Mouse (Mus musculus): ENCODE measurements around the gene Ergic1.

Gene Ergic1

GRCm38 (mm10) chr17:26574701-26575100 is 13.4 kb downstream of the Ergic1 start:
- DNase-seq (ENCODE audit: low spot score in 2 of 2): no peak

DNA sequence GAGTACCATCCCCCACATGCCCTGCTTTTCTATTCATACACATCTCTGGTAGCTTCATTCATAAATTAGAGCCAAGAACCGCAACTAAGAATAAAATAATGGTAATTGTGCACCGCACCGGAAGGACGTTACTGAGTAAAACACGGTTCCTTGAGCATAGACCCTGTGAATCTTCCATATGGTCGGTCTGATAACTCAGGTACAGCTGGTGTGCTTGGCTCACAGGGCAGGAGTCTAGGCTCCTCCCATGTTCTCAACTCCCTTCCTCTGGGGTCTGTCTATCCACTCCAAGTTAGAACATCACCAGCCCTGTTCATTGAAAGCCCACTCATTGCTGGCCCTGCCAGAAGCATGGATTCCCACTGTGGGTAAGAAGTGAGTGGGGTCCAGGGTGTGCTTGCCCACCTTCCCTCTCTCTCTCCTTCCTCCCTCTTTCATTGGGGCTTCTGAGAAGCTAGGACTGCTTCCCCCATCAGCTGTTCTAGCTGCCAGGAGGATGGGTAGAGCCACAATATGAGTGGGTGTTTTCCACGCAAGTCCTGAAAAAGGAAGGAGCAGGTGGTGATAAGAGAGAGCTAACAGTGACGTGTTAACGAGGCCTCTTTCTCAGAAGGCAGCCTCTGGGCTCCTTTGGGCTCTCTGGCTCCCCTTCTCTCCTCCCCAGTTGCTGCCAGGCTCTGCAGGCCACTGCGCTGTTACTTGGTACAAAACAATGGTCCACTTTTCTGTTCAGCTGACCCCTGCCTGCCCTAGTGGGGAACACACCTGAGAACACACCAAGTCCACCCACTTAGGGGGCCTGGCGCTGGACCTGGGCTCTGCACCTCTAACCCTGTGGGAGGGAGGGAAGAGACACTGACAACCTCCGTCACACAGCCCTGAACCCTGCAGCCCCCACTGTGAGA is 14.7 kb downstream of the Ergic1 start:
- DNase-seq (ENCODE audit: low spot score in 2 of 2): no peak

- no peak for DNase-seq (ENCODE audit: low spot score in 2 of 2)
Measured at GRCm38 (mm10) chr17:26576833-26577232, 15.5 kb downstream of the Ergic1 start.

- no peak for DNase-seq (ENCODE audit: low spot score in 2 of 2)
Measured at GRCm38 (mm10) chr17:26577309-26577708, 16.0 kb downstream of the Ergic1 start.

DNA sequence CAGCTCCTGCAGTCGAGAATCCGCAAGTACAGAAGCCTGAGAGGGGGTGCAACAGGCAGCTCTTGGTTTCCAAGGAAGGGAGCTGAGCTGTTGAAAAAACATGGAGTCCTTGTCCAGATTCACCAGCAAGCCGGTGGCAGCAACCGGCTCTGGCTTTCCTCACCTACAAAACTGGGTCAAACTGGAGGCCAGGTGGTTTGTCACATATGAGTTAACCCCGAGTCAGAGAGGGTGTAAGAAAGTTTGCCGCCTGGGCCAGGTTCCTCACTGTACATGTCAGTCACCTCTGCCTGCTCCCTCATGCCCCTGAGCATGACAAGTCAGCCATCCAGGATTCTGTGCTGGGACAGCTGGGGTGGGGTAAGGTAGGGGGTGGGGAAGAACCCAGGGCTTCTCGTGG is 16.9 kb downstream of the Ergic1 start:
- DNase-seq (ENCODE audit: low spot score in 2 of 2): no peak

GRCm38 (mm10) chr17:26578771-26579170 is 17.5 kb downstream of the Ergic1 start:
- DNase-seq (ENCODE audit: low spot score in 2 of 2): no peak

DNA sequence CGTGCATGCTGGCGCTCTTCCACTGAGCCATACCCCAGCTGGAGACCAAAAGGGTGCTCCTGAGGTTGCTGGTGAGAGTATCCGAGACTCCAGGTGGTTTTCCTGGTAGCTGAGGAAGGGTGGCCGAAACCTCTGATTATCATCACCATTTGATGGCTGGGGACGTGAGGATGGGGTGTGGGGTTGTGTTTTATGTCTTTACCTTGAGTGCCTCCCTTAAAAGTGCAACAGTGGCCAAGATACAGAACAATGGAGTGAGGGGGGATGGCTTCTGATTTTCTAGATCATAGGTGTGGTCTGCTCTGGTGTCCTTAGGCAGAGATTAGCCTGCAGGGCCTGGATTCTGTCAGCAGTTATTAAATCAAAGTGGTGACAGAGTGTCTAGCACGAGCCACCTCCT is 18.1 kb downstream of the Ergic1 start:
- DNase-seq (ENCODE audit: low spot score in 2 of 2): no peak

- no peak for DNase-seq (ENCODE audit: low spot score in 2 of 2)
Measured at GRCm38 (mm10) chr17:26580873-26581401, 19.6 kb downstream of the Ergic1 start.

GRCm38 (mm10) chr17:26582297-26582696 is 21.0 kb downstream of the Ergic1 start:
- DNase-seq (ENCODE audit: low spot score in 2 of 2): no peak

DNA sequence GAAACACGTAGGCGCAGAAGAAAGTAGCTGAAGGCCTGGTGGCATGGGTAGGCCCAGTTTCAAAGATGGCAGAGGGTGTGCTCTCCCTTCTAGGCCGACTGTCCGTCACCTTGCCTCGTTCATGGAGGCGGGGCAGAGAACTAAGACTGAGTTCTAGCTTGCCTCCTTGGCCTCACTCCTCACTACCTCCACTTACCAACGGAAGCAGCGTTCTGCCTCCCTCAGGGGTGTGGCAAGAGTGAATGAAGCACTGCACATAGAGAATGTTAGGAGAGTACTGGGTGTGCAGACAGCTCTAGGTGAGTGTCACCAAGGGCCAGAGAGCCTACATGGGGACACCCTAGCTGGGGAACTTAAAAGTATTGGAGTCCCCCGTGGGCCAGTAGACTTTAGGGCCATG is 21.8 kb downstream of the Ergic1 start:
- no peak for DNase-seq (ENCODE audit: low spot score in 2 of 2)

- DNase-seq (ENCODE audit: low spot score in 2 of 2): no peak
Measured at GRCm38 (mm10) chr17:26583606-26584005, 22.3 kb downstream of the Ergic1 start.

GRCm38 (mm10) chr17:26584063-26584462 is 22.8 kb downstream of the Ergic1 start:
- no peak for DNase-seq (ENCODE audit: low spot score in 2 of 2)

DNA sequence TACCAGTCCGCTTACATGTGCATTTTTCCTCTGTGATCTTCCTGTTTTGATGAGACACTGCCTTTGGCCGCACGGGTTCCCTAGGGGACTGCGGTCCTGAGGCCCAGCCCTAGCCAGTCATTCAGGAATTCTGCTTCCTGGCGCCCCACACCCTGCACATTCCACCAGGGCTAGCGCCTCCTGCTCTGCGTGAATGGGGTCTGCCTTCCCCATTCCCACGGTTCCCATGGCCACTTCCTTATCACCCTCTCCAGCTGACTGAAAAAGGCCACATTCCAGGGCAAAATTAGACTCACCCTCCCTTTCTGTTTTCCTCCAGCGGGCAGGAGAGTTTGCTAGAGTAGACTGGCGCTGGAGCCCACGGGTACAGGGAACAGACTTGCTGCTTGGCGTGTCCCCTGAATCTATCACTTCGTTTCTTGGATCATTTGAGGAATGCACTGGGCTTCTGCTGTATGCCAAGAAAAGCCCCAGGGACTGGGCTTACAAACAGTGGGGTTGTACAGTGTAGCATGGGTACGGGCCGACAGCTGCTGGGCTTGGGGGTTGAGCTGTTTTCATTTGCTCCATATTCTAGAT is 23.4 kb downstream of the Ergic1 start:
- DNase-seq (ENCODE audit: low spot score in 2 of 2): no peak

- DNase-seq (ENCODE audit: low spot score in 2 of 2): no peak
Measured at GRCm38 (mm10) chr17:26587961-26588487, 26.7 kb downstream of the Ergic1 start.

DNA sequence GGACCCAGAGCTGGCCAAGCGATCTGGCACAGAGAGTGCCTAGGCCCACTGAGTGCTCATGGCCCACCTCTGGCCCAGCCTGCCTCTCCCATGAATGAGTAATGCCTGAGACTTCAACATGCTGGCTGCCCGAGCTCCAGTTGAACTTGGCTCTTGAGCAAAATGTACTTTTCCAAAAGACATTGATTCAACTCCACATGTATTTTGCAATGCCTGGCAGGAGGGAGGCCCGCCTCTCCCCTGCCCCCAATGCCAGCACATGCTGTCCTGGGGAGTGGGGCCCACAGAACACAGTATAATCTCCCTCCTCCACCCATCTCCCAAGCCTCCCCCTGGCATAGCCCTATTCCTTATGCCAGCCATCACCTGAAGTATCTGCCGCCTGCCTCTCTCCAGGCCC is 31.2 kb downstream of the Ergic1 start:
- DNase-seq (ENCODE audit: low spot score in 2 of 2): no peak

DNA sequence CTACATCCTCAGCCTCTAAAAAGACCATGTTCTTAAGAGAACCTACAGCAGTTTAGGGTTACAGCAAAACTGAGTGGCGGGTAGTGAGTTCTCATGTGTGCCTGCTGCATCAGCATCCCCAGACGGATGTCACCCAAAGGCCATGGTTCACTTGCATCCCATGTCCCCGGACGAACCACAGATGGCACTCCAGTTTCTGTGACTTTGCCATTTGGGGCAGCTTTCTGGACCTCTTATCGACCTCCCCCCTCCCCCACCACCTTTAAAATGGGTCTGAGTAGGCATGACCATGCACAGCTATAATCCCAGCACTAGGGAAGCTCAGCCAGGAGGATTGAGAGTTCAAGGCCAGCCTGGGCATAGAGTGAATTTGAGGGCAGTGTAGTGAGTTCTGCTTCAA is 31.9 kb downstream of the Ergic1 start:
- DNase-seq (ENCODE audit: low spot score in 2 of 2): no peak

- DNase-seq (ENCODE audit: low spot score in 2 of 2): no peak
Measured at GRCm38 (mm10) chr17:26594171-26594570, 32.9 kb downstream of the Ergic1 start.

- DNase-seq (ENCODE audit: low spot score in 2 of 2): no peak
Measured at GRCm38 (mm10) chr17:26594958-26595357, 33.7 kb downstream of the Ergic1 start.

- no peak for DNase-seq (ENCODE audit: low spot score in 2 of 2)
Measured at GRCm38 (mm10) chr17:26595448-26596167, 34.3 kb downstream of the Ergic1 start.

- peak in 1 of 2 experiments; percentile 67 for DNase-seq (ENCODE audit: low spot score in 2 of 2)
Measured at GRCm38 (mm10) chr17:26596168-26596658, 34.9 kb downstream of the Ergic1 start.

- no peak for DNase-seq (ENCODE audit: low spot score in 2 of 2)
Measured at GRCm38 (mm10) chr17:26596856-26597481, 35.7 kb downstream of the Ergic1 start.
